ENCODE assay signal across 8 mouse cellular contexts in the genomic region with DNA sequence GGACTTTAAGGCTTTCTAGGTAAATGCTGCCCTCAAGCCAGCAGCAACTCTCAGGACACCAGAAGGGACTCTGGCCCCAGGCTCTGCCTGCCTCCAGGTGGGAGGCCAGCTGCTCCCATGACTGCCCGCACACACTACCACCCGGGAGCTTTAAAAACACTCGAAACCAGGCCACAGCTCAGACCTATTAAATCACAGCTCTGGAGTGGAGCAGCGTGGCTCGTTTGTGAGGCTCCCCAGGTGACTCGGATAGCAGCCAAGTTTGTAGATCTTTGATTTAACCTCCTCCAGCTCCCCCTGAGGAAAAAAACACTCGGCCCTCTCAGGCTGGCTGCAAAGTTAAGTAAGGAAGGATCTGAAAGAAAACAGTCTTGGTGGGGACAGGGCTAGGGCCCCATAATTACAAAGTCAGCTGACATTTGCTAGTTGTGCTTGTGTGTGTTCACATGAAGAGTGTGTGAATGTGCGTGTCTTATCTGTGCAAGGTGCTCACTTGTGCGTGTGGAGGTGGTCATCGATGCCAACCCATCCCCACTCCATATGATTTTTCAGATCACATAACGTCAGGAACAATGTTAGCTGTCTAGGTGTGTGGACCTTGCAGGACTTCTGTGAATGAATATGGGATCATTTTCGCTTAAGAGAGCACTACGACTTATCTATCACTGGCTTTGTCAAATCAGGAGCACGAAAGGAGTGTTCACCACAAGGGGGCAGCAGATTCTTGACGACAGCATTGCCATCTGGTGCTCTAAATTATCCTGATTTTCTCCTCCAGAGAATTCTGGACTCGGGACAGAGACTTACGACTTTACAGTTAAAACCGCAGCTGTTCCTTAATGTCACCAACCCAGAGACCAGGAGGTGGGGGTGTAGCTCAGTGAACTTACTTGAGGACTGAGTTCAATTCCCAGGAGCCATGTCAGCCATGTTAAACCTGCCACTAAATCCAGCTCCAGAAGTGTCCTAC. TPM values are rescaled to one million over a fixed set of nuclear protein-coding genes. Genes with fewer than 3 reads are reported as not detected.
DNase-seq lines count a peak whose midpoint lies in the region; ATAC-seq and TF ChIP-seq lines count a peak whose summit lies in the region.
"Had no signal": no experiment of that assay in that cellular context is flagged by ENCODE, and none has a peak within 500 bp of the region (broad histone marks: within the 10 kb centered on the region; RNA-seq: fewer than 3 reads in every experiment).

No protein-coding gene starts in this region.

- H3K36me3 ChIP-seq in heart, postnatal 0 days (replicated peaks; ENCODE audit: control insufficient read depth, insufficient read depth, low read length) = peaks cover 35% of the 10 kb centered on the region
- H3K36me3 ChIP-seq in lung, postnatal 0 days (ENCODE audit: insufficient read depth, low read length) = 0 out of 2 replicates have a peak, but pooled peaks cover 14% of the 10 kb centered on the region

- no peak for TF ChIP-seq EP300 in heart, postnatal 0 days (IDR thresholded peaks at IDR 0.05; ENCODE audit: low read depth)
- no peak for TF ChIP-seq EP300 in lung, postnatal 0 days (IDR thresholded peaks at IDR 0.05)

- H3K9me3 ChIP-seq in heart, postnatal 0 days (replicated peaks; ENCODE audit: control insufficient read depth, low read length) = no peaks in the 10 kb centered on the region
- no peaks in the 10 kb centered on the region for H3K9me3 ChIP-seq in lung, postnatal 0 days (ENCODE audit: low read length)
- H3K9me3 ChIP-seq: lung, embryonic 15.5 days had no signal

- H3K9ac ChIP-seq in heart, postnatal 0 days (replicated peaks; ENCODE audit: low read depth, low read length) = no peak overlapping the region
- H3K9ac ChIP-seq in lung, postnatal 0 days (replicated peaks; ENCODE audit: low read depth) = no peak overlapping the region
- H3K9ac ChIP-seq: lung, embryonic 15.5 days had no signal

- H3K4me3 ChIP-seq in heart, postnatal 0 days (ENCODE audit: low read depth, low read length) = no peak overlapping the region
- H3K4me3 ChIP-seq in lung, postnatal 0 days (ENCODE audit: low read depth, low read length) = no peak overlapping the region
- H3K4me3 ChIP-seq: lung, embryonic 15.5 days had no signal

- no peaks in the 10 kb centered on the region for H3K27me3 ChIP-seq in heart, postnatal 0 days (ENCODE audit: control insufficient read depth, insufficient read depth, low read length)
- H3K27me3 ChIP-seq in lung, postnatal 0 days (replicated peaks; ENCODE audit: insufficient read depth, low read length) = no peaks in the 10 kb centered on the region
- H3K27me3 ChIP-seq: lung, embryonic 15.5 days had no signal

- H3K4me2 ChIP-seq in heart, postnatal 0 days (ENCODE audit: low read depth, low read length) = no peak overlapping the region
- H3K4me2 ChIP-seq in lung, postnatal 0 days (replicated peaks; ENCODE audit: low read depth, low read length) = no peak overlapping the region
- H3K4me2 ChIP-seq: lung, embryonic 15.5 days had no signal

- peak; percentile 81 for TF ChIP-seq CTCF in heart, postnatal 0 days (IDR thresholded peaks at IDR 0.05; ENCODE audit: low read depth)
- peak; percentile 88 for TF ChIP-seq CTCF in lung, postnatal 0 days (IDR thresholded peaks at IDR 0.05)

- WGBS in heart, postnatal 0 days = 55% methylated on average over 18 of the region's 18 CpGs
- WGBS in lung, postnatal 0 days = 49% methylated on average over 18 of the region's 18 CpGs

- peaks cover 4% of the 10 kb centered on the region; the same call in 1 of the 2 replicates for H3K4me1 ChIP-seq in heart, postnatal 0 days (ENCODE audit: control insufficient read depth, insufficient read depth)
- no peaks in the 10 kb centered on the region for H3K4me1 ChIP-seq in lung, postnatal 0 days (ENCODE audit: insufficient read depth, low read depth, low read length)

- H3K27ac ChIP-seq in heart, postnatal 0 days (ENCODE audit: low read depth) = no peak overlapping the region
- no peak overlapping the region for H3K27ac ChIP-seq in lung, postnatal 0 days (ENCODE audit: low read length)
- H3K27ac ChIP-seq: lung, embryonic 15.5 days had no signal

- no peak; the same call in 1 of the 2 replicates for ATAC-seq in heart, postnatal 0 days (ENCODE audit: insufficient read depth, low read depth)
- peak; percentile 52 for ATAC-seq in lung, postnatal 0 days

- DNase-seq in ES-CJ7 (ENCODE audit: low read depth, low spot score) = peak; percentile 61
- peak; percentile 32 for DNase-seq in adrenal gland, adult 8-10 months
- peak; percentile 72 for DNase-seq in embryo, embryonic 11.5 days (ENCODE audit: low read depth, low spot score)
- DNase-seq in heart, postnatal 0 days (ENCODE audit: low spot score) = peak; percentile 84
- DNase-seq in layer of hippocampus, adult 8-10 months (ENCODE audit: low spot score in 2 of 2) = peak; percentile 71 to 91
- peak; percentile 88 for DNase-seq in lung, postnatal 0 days (ENCODE audit: low spot score)
- DNase-seq in right cerebral cortex, postnatal 36 days (ENCODE audit: low spot score in 2 of 2) = peak; percentile 68 to 76

RNA-seq across cellular contexts. Expression of a gene that starts 20.8 kb away (rescaled TPM):
- total RNA-seq in adrenal gland, adult 8-10 months (2022) = 10 to 100 TPM; 30.8 to 40.4 (median 33.2) TPM
- total RNA-seq in heart, postnatal 0 days (2014; rRNA removed; ENCODE audit: low replicate concordance) = 30.8 TPM in 2 replicates
- 14.2 and 15.3 TPM in 2 replicates for polyA plus RNA-seq in heart, postnatal 0 days (2015; fragmentation: Nextera tagmentation; extraction: Ambion mirVana)
- total RNA-seq in layer of hippocampus, adult 8-10 months (2022) = 10 to 100 TPM; 69.4 to 87.5 (median 76.5) TPM
- polyA plus RNA-seq in lung, postnatal 0 days (2015; fragmentation: Nextera tagmentation; extraction: Ambion mirVana) = 12.7 and 13.7 TPM in 2 replicates

Comparison
In these comparisons a context has a peak if more than half of its experiments do, and no peak if none do; other contexts are left out.
1. DNase-seq: peak in every context shown above with its lines; median percentile 88 in lung, postnatal 0 days; 84 in heart, postnatal 0 days; 81 in layer of hippocampus, adult 8-10 months; 72 in embryo, embryonic 11.5 days; 72 in right cerebral cortex, postnatal 36 days; 61 in ES-CJ7; 32 in adrenal gland, adult 8-10 months.